Mouse (Mus musculus): ENCODE measurements around the gene Thbs4. TPM values are rescaled to one million over a fixed set of nuclear protein-coding genes. Genes with fewer than 3 reads are reported as not detected.

Thbs4 gene
- polyA plus RNA-seq, 2 experiments, result 38.3 to 59.9 TPM

DNA sequence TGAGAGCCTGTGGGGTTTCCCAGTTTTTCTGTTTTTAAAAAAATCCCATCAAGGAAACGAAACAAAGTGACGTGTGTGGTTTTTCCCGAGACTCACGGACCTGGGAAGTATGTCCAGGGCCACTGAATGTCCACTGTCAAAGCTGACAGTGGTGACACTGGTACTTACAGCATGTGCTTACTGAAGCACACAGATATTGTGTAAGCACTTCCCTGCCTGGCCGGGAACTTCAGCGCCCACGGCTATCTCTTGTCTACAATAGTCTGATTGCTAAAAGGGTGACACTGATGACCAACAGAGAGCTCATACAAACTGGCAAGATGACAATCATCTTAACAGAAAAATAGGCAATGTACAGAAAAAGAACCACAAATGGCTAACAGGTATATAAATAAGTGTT, 3.1 kb downstream of the Thbs4 start:
- H3K27me3 ChIP-seq (ENCODE audit: control insufficient read depth, insufficient read depth, low read length), result peaks cover 11% of the 10 kb centered on the region; the same call in 1 of the 2 replicates
- H3K9ac ChIP-seq (ENCODE audit: low read depth, low read length, severe bottlenecking), result no peak overlapping the region
- H3K4me2 ChIP-seq (replicated peaks; ENCODE audit: low read depth, low read length, severe bottlenecking), result no peak overlapping the region
- no peak for DNase-seq (ENCODE audit: low spot score)
- no peaks in the 10 kb centered on the region for H3K9me3 ChIP-seq (ENCODE audit: control insufficient read depth, low read length)
- TF ChIP-seq POLR2A (IDR thresholded peaks at IDR 0.05; ENCODE audit: borderline replicate concordance, extremely low read depth, insufficient read depth, insufficient read length), result no peak
- H3K4me1 ChIP-seq (ENCODE audit: control insufficient read depth, insufficient read depth, low read length), result peaks cover 8% of the 10 kb centered on the region
- no peak overlapping the region for H3K27ac ChIP-seq (replicated peaks; ENCODE audit: low read depth, low read length)
- 93% methylated on average over 7 of the region's 7 CpGs for WGBS
- H3K4me3 ChIP-seq (replicated peaks; ENCODE audit: low read length), result no peak overlapping the region
- H3K36me3 ChIP-seq (ENCODE audit: control insufficient read depth, insufficient read depth, low read length), result no peaks in the 10 kb centered on the region
- ATAC-seq (ENCODE audit: low FRiP score, low read depth), result no peak

- H3K9ac ChIP-seq (ENCODE audit: low read depth, low read length, severe bottlenecking), result no peak overlapping the region
- H3K4me1 ChIP-seq (ENCODE audit: control insufficient read depth, insufficient read depth, low read length), result peaks cover 23% of the 10 kb centered on the region
- H3K9me3 ChIP-seq (ENCODE audit: control insufficient read depth, low read length), result no peaks in the 10 kb centered on the region
- no peak for TF ChIP-seq POLR2A (IDR thresholded peaks at IDR 0.05; ENCODE audit: borderline replicate concordance, extremely low read depth, insufficient read depth, insufficient read length)
- ATAC-seq (ENCODE audit: low FRiP score, low read depth) (no peak), DNase-seq (ENCODE audit: low spot score) (no peak)
- WGBS, result 94% methylated on average over 3 of the region's 3 CpGs
- H3K27ac ChIP-seq (replicated peaks; ENCODE audit: low read depth, low read length), result no peak overlapping the region
- H3K4me3 ChIP-seq (replicated peaks; ENCODE audit: low read length), result no peak overlapping the region
- H3K36me3 ChIP-seq (ENCODE audit: control insufficient read depth, insufficient read depth, low read length), result no peaks in the 10 kb centered on the region
- H3K4me2 ChIP-seq (replicated peaks; ENCODE audit: low read depth, low read length, severe bottlenecking), result no peak overlapping the region
- no peaks in the 10 kb centered on the region for H3K27me3 ChIP-seq (ENCODE audit: control insufficient read depth, insufficient read depth, low read length)
Observed at GRCm38 (mm10) chr13:92784311-92784710, 10.3 kb downstream of the Thbs4 start.

DNA sequence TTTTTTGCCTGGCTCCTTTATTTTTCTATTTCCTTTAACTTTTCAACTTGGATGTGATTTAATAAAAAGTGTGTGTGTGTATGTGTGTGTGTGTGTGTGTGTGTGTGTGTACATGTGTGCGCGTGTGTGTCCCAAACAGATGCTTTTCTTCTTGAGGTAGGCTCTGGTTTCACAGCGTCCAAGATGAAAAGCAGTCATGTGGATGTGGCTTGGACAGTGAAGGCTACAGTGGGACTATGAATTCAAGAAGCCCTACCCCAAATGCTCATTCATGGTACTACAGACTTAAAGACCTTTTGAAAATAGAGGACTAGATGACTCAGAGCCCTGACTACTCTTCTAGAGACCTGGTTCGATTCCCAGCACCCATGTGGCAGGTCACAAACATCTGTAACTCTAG, 11.1 kb downstream of the Thbs4 start:
- ATAC-seq (ENCODE audit: low FRiP score, low read depth) (no peak), DNase-seq (ENCODE audit: low spot score) (no peak)
- no peaks in the 10 kb centered on the region for H3K36me3 ChIP-seq (ENCODE audit: control insufficient read depth, insufficient read depth, low read length)
- H3K4me1 ChIP-seq (ENCODE audit: control insufficient read depth, insufficient read depth, low read length), result peaks cover 23% of the 10 kb centered on the region
- H3K27ac ChIP-seq (replicated peaks; ENCODE audit: low read depth, low read length), result no peak overlapping the region
- H3K9ac ChIP-seq (ENCODE audit: low read depth, low read length, severe bottlenecking), result no peak overlapping the region
- H3K27me3 ChIP-seq (ENCODE audit: control insufficient read depth, insufficient read depth, low read length), result no peaks in the 10 kb centered on the region
- no peaks in the 10 kb centered on the region for H3K9me3 ChIP-seq (ENCODE audit: control insufficient read depth, low read length)
- H3K4me2 ChIP-seq (replicated peaks; ENCODE audit: low read depth, low read length, severe bottlenecking), result no peak overlapping the region
- 77% methylated on average over 4 of the region's 4 CpGs for WGBS
- H3K4me3 ChIP-seq (replicated peaks; ENCODE audit: low read length), result no peak overlapping the region
- no peak for TF ChIP-seq POLR2A (IDR thresholded peaks at IDR 0.05; ENCODE audit: borderline replicate concordance, extremely low read depth, insufficient read depth, insufficient read length)

GRCm38 (mm10) chr13:92780927-92781326, 13.7 kb downstream of the Thbs4 start:
- ATAC-seq (ENCODE audit: low FRiP score, low read depth), result no peak
- Histone ChIP-seq H3K4me2 (replicated peaks; ENCODE audit: low read depth, low read length, severe bottlenecking) (no peak overlapping the region; the same call in 1 of the 2 replicates), H3K4me3 (replicated peaks; ENCODE audit: low read length) (no peak overlapping the region), H3K27me3 (ENCODE audit: control insufficient read depth, insufficient read depth, low read length) (no peaks in the 10 kb centered on the region), H3K9me3 (ENCODE audit: control insufficient read depth, low read length) (no peaks in the 10 kb centered on the region), H3K36me3 (ENCODE audit: control insufficient read depth, insufficient read depth, low read length) (no peaks in the 10 kb centered on the region), H3K27ac (replicated peaks; ENCODE audit: low read depth, low read length) (no peak overlapping the region), H3K4me1 (ENCODE audit: control insufficient read depth, insufficient read depth, low read length) (peaks cover 23% of the 10 kb centered on the region), H3K9ac (ENCODE audit: low read depth, low read length, severe bottlenecking) (no peak overlapping the region)
- whole genome bisulfite sequencing, result 31% methylated on average over 8 of the region's 8 CpGs
- TF ChIP-seq POLR2A (IDR thresholded peaks at IDR 0.05; ENCODE audit: borderline replicate concordance, extremely low read depth, insufficient read depth, insufficient read length), result no peak
- no peak for DNase-seq (ENCODE audit: low spot score)

GRCm38 (mm10) chr13:92780076-92780475, 14.5 kb downstream of the Thbs4 start:
- DNase-seq (ENCODE audit: low spot score), result no peak
- Histone ChIP-seq H3K9me3 (ENCODE audit: control insufficient read depth, low read length) (no peaks in the 10 kb centered on the region), H3K36me3 (ENCODE audit: control insufficient read depth, insufficient read depth, low read length) (no peaks in the 10 kb centered on the region), H3K4me1 (ENCODE audit: control insufficient read depth, insufficient read depth, low read length) (peaks cover 23% of the 10 kb centered on the region), H3K9ac (ENCODE audit: low read depth, low read length, severe bottlenecking) (no peak overlapping the region), H3K4me3 (replicated peaks; ENCODE audit: low read length) (no peak overlapping the region), H3K4me2 (replicated peaks; ENCODE audit: low read depth, low read length, severe bottlenecking) (no peak overlapping the region), H3K27ac (replicated peaks; ENCODE audit: low read depth, low read length) (no peak overlapping the region), H3K27me3 (ENCODE audit: control insufficient read depth, insufficient read depth, low read length) (no peaks in the 10 kb centered on the region)
- no peak for ATAC-seq (ENCODE audit: low FRiP score, low read depth)
- WGBS, result 50% methylated on average over 4 of the region's 4 CpGs
- no peak for TF ChIP-seq POLR2A (IDR thresholded peaks at IDR 0.05; ENCODE audit: borderline replicate concordance, extremely low read depth, insufficient read depth, insufficient read length)

DNA sequence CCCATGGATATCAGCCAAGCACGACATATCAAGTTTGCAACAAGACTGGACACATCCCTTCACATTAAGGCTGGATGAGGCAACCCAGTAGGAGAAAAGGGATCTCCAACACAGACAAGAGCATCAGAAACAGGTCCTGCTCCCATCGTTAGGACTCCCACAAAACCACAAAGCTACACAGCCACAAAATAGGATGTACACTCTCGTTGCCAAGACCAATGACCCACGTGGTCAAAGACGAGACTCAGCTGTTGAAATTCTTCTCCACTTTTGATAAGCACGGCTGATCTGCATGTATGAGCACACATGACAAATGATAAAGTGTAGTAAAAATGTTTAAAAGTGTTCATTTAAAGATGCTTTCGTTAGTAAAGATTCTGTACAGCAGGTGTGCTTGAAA, 16.0 kb downstream of the Thbs4 start:
- Histone ChIP-seq H3K9ac (ENCODE audit: low read depth, low read length, severe bottlenecking) (no peak overlapping the region), H3K9me3 (ENCODE audit: control insufficient read depth, low read length) (no peaks in the 10 kb centered on the region), H3K27me3 (ENCODE audit: control insufficient read depth, insufficient read depth, low read length) (no peaks in the 10 kb centered on the region), H3K4me3 (replicated peaks; ENCODE audit: low read length) (no peak overlapping the region), H3K4me2 (replicated peaks; ENCODE audit: low read depth, low read length, severe bottlenecking) (no peak overlapping the region), H3K27ac (replicated peaks; ENCODE audit: low read depth, low read length) (no peak overlapping the region), H3K4me1 (ENCODE audit: control insufficient read depth, insufficient read depth, low read length) (peaks cover 26% of the 10 kb centered on the region), H3K36me3 (ENCODE audit: control insufficient read depth, insufficient read depth, low read length) (no peaks in the 10 kb centered on the region)
- no peak for DNase-seq (ENCODE audit: low spot score)
- no peak for ATAC-seq (ENCODE audit: low FRiP score, low read depth)
- TF ChIP-seq POLR2A (IDR thresholded peaks at IDR 0.05; ENCODE audit: borderline replicate concordance, extremely low read depth, insufficient read depth, insufficient read length), result no peak
- 82% methylated on average over 7 of the region's 7 CpGs for WGBS

Measured in limb, embryonic 14.5 days (tissue).